Mouse (Mus musculus) layer of hippocampus, adult 2 months (tissue): Measurements from ENCODE around the gene Pax2. TPM values are rescaled to one million over a fixed set of nuclear protein-coding genes. Genes with fewer than 3 reads are reported as not detected.

Experiments
- DNase-seq, 2 experiments: peaks; one replicate each; pipeline ENCODE4 v3.0.0; 2022; ENCODE audit warnings: low spot score in 2 of 2
- H3K27ac ChIP-seq: fragments of 200-600 bp; 2 replicates; pipeline ENCODE4 v1.8.1; 2022
- H3K4me3 ChIP-seq: fragments of 200-600 bp; 2 replicates; pipeline ENCODE4 v1.8.1; 2022; ENCODE audit warnings: mild to moderate bottlenecking
- CTCF ChIP-seq: fragments of 200-600 bp; conservative IDR thresholded peaks from 2 replicates; pipeline ENCODE4 v1.8.1; 2022; ENCODE audit warnings: antibody characterized with exemption, mild to moderate bottlenecking, moderate library complexity
- total RNA-seq, 2 experiments: library from RNA; stranded (reverse); gene quantifications; 2 replicates each; pipeline ENCODE4 v1.2.3; 2021

Pax2 gene
- total RNA-seq, 2 experiments from 2014 or later: 0.25 to 0.31 TPM

DNA sequence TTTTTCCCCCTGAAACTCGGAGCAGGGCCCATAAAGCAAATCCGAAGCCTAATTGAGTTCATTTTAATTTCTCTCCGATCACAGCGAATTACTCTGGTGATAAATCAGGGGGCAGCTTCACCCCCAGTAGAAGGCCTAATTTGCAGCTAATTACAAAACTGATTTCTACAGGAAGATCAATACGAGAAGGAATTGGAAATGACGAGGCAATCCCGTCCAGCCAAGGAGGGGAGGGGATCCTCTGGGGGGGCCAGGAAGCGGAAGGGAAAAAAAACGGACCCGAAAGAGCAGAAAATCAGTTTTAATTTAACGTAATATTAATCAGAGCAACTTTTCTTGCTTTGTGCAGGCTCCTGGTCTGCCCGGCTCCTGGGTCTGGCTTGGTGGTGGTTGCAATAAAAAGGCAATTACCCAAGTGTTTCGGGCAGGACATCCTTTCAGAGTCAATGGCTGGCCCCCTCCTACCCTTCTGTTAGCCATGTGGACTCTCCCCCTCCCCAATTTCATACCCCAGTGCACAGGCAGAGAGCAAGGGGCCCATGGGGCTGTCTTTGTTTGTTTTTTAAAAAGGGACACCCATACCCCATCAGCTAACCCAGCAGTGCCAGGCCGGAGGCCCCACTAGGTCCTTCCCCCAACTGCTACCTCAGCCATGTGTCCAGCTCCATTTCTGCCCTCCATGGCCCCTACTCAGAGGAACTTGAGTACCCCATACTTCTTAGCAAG is 61.7 kb downstream of the Pax2 start:
- no peak for DNase-seq
- Histone ChIP-seq H3K4me3 (no peak overlapping the region), H3K27ac (no peak overlapping the region)
- no peak for TF ChIP-seq CTCF

GRCm38 (mm10) chr19:44818676-44819075 is 62.8 kb downstream of the Pax2 start:
- H3K27ac ChIP-seq: no peak overlapping the region
- no peak for DNase-seq
- H3K4me3 ChIP-seq: no peak overlapping the region
- TF ChIP-seq CTCF: no peak

DNA sequence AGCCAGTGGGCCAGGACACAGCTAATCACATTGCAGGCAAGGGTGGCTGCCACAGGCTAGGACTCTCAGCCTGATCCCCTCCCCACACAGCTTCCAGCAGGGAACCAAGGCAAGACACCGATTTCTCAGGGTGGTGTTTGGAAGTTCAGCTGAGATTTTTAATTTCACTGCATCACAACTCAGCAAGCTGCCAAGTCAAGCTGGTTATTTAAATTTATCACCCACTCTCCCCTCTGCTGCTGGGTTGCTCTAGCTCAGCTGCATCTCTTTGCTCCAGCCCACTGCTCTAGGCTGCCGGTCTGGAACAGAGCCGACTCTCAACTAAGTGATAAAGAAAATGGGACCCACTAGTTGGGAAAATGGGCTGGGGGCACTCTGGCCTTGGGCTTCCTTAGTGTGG is 65.7 kb downstream of the Pax2 start:
- peak; percentile 51 to 65 for DNase-seq
- Histone ChIP-seq H3K4me3 (no peak overlapping the region), H3K27ac (peak overlapping the region; percentile 44; the same call in 1 of the 2 replicates)
- TF ChIP-seq CTCF: no peak

GRCm38 (mm10) chr19:44822295-44822694 is 66.5 kb downstream of the Pax2 start:
- no peak for TF ChIP-seq CTCF
- no peak overlapping the region for H3K4me3 ChIP-seq
- DNase-seq: no peak
- H3K27ac ChIP-seq: 0 out of 2 replicates have a peak overlapping the region, but pooled peaks have one; percentile 39

- no peak for DNase-seq
- no peak for TF ChIP-seq CTCF
- Histone ChIP-seq H3K27ac (no peak overlapping the region), H3K4me3 (no peak overlapping the region)
Observed at GRCm38 (mm10) chr19:44823657-44824056, 67.8 kb downstream of the Pax2 start.

GRCm38 (mm10) chr19:44825216-44825768 is 69.4 kb downstream of the Pax2 start:
- no peak overlapping the region for H3K4me3 ChIP-seq
- DNase-seq: no peak
- TF ChIP-seq CTCF: no peak
- no peak overlapping the region for H3K27ac ChIP-seq

GRCm38 (mm10) chr19:44825819-44826218 is 70.0 kb downstream of the Pax2 start:
- no peak overlapping the region for H3K4me3 ChIP-seq
- peak; percentile 45 for TF ChIP-seq CTCF
- no peak for DNase-seq
- no peak overlapping the region for H3K27ac ChIP-seq

DNA sequence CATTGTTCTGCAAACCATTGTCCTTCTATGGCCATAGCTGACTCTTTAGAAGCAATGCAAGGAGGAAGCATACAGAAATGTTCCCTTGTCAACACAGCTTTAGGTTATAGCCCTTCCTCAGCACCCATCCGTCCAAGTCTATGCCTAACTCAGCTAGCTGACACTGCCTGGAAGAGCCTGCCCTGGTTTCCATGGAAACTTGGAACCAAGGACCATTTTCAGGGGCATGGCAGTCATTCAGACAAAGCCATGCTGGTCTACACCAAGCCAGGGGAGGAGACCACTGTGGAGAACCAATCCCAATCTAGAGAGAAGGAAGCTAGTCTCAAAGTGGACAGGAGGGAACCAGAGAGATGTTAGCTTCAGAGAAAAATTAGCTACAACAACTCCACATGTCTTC is 77.5 kb downstream of the Pax2 start:
- DNase-seq: no peak
- H3K4me3 ChIP-seq: no peak overlapping the region
- no peak overlapping the region for H3K27ac ChIP-seq
- TF ChIP-seq CTCF: no peak

DNA sequence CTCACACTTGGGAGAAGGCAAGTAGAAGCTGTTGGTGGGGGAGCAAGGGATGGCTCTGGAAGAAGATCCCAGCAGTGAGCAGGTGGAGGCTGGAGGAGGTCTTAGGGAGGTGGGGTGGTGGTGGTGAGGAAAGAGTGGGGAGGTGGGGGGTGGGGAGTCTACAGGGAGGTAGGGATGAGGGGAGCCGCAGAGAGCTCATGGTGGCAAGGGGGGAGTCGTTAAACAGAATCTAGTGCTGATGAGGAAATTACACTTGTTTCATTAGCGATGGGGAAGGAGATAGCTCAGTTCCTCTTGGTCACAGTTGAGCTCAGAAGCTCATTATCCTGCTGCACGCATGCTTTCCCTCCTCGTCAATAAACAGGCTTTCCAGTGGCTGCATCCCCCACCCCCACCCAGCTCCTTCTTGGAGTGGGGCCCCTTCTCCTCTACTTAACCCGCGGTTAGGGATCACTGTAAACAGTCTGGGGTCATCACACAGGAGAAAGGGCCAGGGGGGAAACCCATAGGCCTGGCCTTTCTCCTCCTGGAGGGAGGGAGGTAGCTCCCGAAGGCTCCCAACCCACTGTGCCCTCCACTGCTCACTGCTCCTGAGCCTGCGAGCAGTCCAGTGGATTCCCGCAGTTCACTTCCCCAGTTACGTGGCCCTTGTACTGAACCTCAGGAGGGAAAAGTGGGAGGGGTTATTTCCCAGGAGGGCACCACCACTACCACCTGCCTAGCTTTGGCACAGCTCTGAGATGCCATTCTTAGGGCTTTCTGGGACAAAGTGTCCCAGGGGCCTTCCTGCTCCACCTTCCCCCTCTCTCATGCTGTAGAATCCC is 78.6 kb downstream of the Pax2 start:
- no peak for TF ChIP-seq CTCF
- H3K27ac ChIP-seq: no peak overlapping the region
- no peak for DNase-seq
- no peak overlapping the region for H3K4me3 ChIP-seq

DNA sequence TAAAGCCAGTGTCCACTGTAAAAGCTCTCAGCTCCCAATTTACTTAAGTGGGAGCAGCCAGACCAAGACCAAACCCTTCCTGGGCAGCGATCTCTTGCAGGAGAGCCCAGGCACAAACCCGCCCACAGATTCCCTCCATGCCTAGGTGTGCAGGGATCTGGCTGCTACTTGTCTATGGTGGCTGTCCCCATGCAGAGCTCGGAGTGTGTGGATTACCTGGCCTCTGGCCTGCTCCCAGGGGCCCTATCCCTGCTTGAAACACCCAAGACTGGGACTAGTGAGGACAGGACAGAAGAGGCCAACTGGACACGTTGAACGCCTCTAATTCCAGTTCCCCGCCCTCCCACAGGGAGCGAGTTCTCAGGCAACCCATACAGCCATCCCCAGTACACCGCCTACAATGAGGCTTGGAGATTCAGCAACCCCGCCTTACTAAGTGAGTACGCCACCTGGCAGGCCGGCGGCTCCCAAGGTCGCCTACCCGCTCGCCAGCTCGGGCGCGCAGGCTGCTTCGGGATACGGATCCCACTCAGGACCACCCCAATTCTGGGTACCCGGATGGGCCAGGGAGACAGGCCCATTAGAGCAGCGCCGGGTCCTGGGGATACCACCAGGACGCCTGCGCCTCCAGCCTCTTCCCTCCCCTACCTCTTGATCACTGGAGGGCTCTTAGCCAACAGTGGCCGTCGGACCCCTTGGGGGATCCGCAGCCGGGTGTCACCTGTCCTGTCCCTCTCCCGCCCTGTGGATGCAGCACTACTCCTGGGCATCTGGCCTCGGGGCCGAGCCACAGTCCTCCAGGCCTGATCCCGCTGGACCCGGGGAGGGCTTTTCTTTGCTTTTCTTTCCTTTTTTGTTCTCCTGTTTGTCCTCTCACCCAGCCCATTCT is 79.4 kb downstream of the Pax2 start:
- Histone ChIP-seq H3K27ac (peak overlapping the region; percentile 77; the same call in 1 of the 2 replicates), H3K4me3 (peak overlapping the region; percentile 54)
- no peak for TF ChIP-seq CTCF
- no peak for DNase-seq

GRCm38 (mm10) chr19:44835931-44836861 is 80.4 kb downstream of the Pax2 start:
- Histone ChIP-seq H3K4me3 (peak overlapping the region; percentile 54), H3K27ac (peak overlapping the region; percentile 77)
- no peak for DNase-seq
- TF ChIP-seq CTCF: no peak
